Mouse (Mus musculus) small intestine, adult 2 months (tissue): ENCODE measurements around the gene Papola.

ENCODE experiments used
- CTCF ChIP-seq: fragments of 200-500 bp; IDR thresholded peaks from 2 replicates; pipeline ENCODE4 v1.5.1; 2012; ENCODE audit warnings: low read depth, mild to moderate bottlenecking, control low read depth, inconsistent platforms, low read length, moderate library complexity, mixed read lengths; ENCODE audit not compliant: insufficient replicate concordance, insufficient read length; ENCODE audit errors: extremely low read depth
- POLR2A ChIP-seq: fragments of 200-500 bp; IDR thresholded peaks from 2 replicates; pipeline ENCODE4 v1.6.1; 2012; ENCODE audit warnings: low read depth, mild to moderate bottlenecking, control low read depth, inconsistent platforms, low read length, moderate library complexity

DNA sequence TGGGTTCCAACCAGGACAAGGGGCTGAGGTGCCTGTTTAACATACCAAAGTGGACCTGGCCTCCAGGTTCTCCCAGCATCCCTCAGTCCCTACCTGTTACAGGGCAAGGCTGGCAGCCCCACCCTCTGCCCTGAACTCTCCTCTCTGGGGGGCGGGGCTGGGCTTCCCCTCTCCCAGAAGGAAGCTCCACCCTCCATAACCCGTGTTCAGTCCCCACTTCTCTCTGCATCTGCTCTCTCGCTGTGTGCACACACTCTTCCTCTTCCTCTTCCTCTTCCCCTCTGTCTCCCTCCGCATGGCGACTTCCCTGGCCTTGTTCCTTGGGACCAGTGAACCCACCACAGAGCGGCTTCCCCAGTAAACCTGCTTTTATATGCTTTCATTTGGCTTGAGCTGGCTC, 84.7 kb downstream of the Papola start:
- no peak for TF ChIP-seq POLR2A
- TF ChIP-seq CTCF: no peak
